Mouse (Mus musculus): Measurements from ENCODE around the gene Wdr18. TPM values are rescaled to one million over a fixed set of nuclear protein-coding genes. Genes with fewer than 3 reads are reported as not detected.
"Not testable (repeated sequence)": the region's sequence is repeated elsewhere in the genome, so short reads cannot be mapped to it uniquely, and the experiment has no call there.

Wdr18 gene
- polyA plus RNA-seq, 1 experiment = 63.2 TPM

GRCm38 (mm10) chr10:79958140-79958816 is 1.7 kb upstream of the Wdr18 start:
- Histone ChIP-seq H3K4me3 (ENCODE audit: insufficient read depth, low read length) (no peak overlapping the region), H3K4me1 (ENCODE audit: control insufficient read depth, insufficient read depth, low read length) (0 out of 2 replicates have a peak, but pooled peaks cover 2% of the 10 kb centered on the region), H3K27ac (ENCODE audit: insufficient read depth, low read length) (no peak overlapping the region)
- TF ChIP-seq POLR2A (IDR thresholded peaks at IDR 0.05; ENCODE audit: extremely low read depth, insufficient read depth, low read length) = no peak
- peak; percentile 90 for TF ChIP-seq CTCF (IDR thresholded peaks at IDR 0.05; ENCODE audit: extremely low read depth, insufficient read depth, low read length)

GRCm38 (mm10) chr10:79959412-79959811 is 540 bp upstream of the Wdr18 start:
- H3K4me1 ChIP-seq (ENCODE audit: control insufficient read depth, insufficient read depth, low read length); H3K4me3 ChIP-seq (ENCODE audit: insufficient read depth, low read length); H3K27ac ChIP-seq (ENCODE audit: insufficient read depth, low read length): not testable (repeated sequence)

GRCm38 (mm10) chr10:79960671-79961294 is 831 bp downstream of the Wdr18 start:
- H3K4me3 ChIP-seq (ENCODE audit: insufficient read depth, low read length) = peak overlapping the region; percentile 45
- TF ChIP-seq CTCF (IDR thresholded peaks at IDR 0.05; ENCODE audit: extremely low read depth, insufficient read depth, low read length) (no peak), POLR2A (IDR thresholded peaks at IDR 0.05; ENCODE audit: extremely low read depth, insufficient read depth, low read length) (no peak)
- 0 out of 2 replicates have a peak, but pooled peaks cover 2% of the 10 kb centered on the region for H3K4me1 ChIP-seq (ENCODE audit: control insufficient read depth, insufficient read depth, low read length)
- H3K27ac ChIP-seq (ENCODE audit: insufficient read depth, low read length) = no peak overlapping the region

GRCm38 (mm10) chr10:79964727-79965126 is 4.8 kb downstream of the Wdr18 start:
- Histone ChIP-seq H3K4me3 (ENCODE audit: insufficient read depth, low read length) (no peak overlapping the region), H3K27ac (ENCODE audit: insufficient read depth, low read length) (no peak overlapping the region), H3K4me1 (ENCODE audit: control insufficient read depth, insufficient read depth, low read length) (0 out of 2 replicates have a peak, but pooled peaks cover 2% of the 10 kb centered on the region)
- TF ChIP-seq CTCF (IDR thresholded peaks at IDR 0.05; ENCODE audit: extremely low read depth, insufficient read depth, low read length) (no peak), POLR2A (IDR thresholded peaks at IDR 0.05; ENCODE audit: extremely low read depth, insufficient read depth, low read length) (no peak)

GRCm38 (mm10) chr10:79965325-79965724 is 5.4 kb downstream of the Wdr18 start:
- no peak for TF ChIP-seq POLR2A (IDR thresholded peaks at IDR 0.05; ENCODE audit: extremely low read depth, insufficient read depth, low read length)
- TF ChIP-seq CTCF (IDR thresholded peaks at IDR 0.05; ENCODE audit: extremely low read depth, insufficient read depth, low read length) = no peak

GRCm38 (mm10) chr10:79966886-79967400 is 7.0 kb downstream of the Wdr18 start:
- no peak overlapping the region for H3K27ac ChIP-seq (ENCODE audit: insufficient read depth, low read length)

More at GRCm38 (mm10) chr10:79965325-79965724, 5.4 kb downstream of the Wdr18 start:
- Histone ChIP-seq H3K4me1 (ENCODE audit: control insufficient read depth, insufficient read depth, low read length) (0 out of 2 replicates have a peak, but pooled peaks cover 2% of the 10 kb centered on the region), H3K4me3 (ENCODE audit: insufficient read depth, low read length) (no peak overlapping the region), H3K27ac (ENCODE audit: insufficient read depth, low read length) (no peak overlapping the region)

GRCm38 (mm10) chr10:79968181-79968580 is 8.2 kb downstream of the Wdr18 start:
- H3K4me1 ChIP-seq (ENCODE audit: control insufficient read depth, insufficient read depth, low read length) = no peaks in the 10 kb centered on the region
- TF ChIP-seq POLR2A (IDR thresholded peaks at IDR 0.05; ENCODE audit: extremely low read depth, insufficient read depth, low read length) (no peak), CTCF (IDR thresholded peaks at IDR 0.05; ENCODE audit: extremely low read depth, insufficient read depth, low read length) (no peak)
- no peak overlapping the region for H3K27ac ChIP-seq (ENCODE audit: insufficient read depth, low read length)
- no peak overlapping the region for H3K4me3 ChIP-seq (ENCODE audit: insufficient read depth, low read length)

More at GRCm38 (mm10) chr10:79966886-79967400, 7.0 kb downstream of the Wdr18 start:
- H3K4me1 ChIP-seq (ENCODE audit: control insufficient read depth, insufficient read depth, low read length) = no peaks in the 10 kb centered on the region
- no peak for TF ChIP-seq CTCF (IDR thresholded peaks at IDR 0.05; ENCODE audit: extremely low read depth, insufficient read depth, low read length)
- TF ChIP-seq POLR2A (IDR thresholded peaks at IDR 0.05; ENCODE audit: extremely low read depth, insufficient read depth, low read length) = no peak
- H3K4me3 ChIP-seq (ENCODE audit: insufficient read depth, low read length) = no peak overlapping the region

- Histone ChIP-seq H3K4me1 (ENCODE audit: control insufficient read depth, insufficient read depth, low read length) (no peaks in the 10 kb centered on the region), H3K27ac (ENCODE audit: insufficient read depth, low read length) (no peak overlapping the region), H3K4me3 (ENCODE audit: insufficient read depth, low read length) (no peak overlapping the region)
- TF ChIP-seq POLR2A (IDR thresholded peaks at IDR 0.05; ENCODE audit: extremely low read depth, insufficient read depth, low read length) (no peak), CTCF (IDR thresholded peaks at IDR 0.05; ENCODE audit: extremely low read depth, insufficient read depth, low read length) (no peak)
Measured at GRCm38 (mm10) chr10:79969124-79969568, 9.2 kb downstream of the Wdr18 start.

GRCm38 (mm10) chr10:79970415-79971182 is 10.6 kb downstream of the Wdr18 start, which contains the start of gene Grin3b:
Gene Grin3b, plus strand, starts transcription at chr10:79970715.
- no peak for TF ChIP-seq POLR2A (IDR thresholded peaks at IDR 0.05; ENCODE audit: extremely low read depth, insufficient read depth, low read length)
- no peak for TF ChIP-seq CTCF (IDR thresholded peaks at IDR 0.05; ENCODE audit: extremely low read depth, insufficient read depth, low read length)
- H3K4me1 ChIP-seq (ENCODE audit: control insufficient read depth, insufficient read depth, low read length) = no peaks in the 10 kb centered on the region
- H3K27ac ChIP-seq (ENCODE audit: insufficient read depth, low read length) = no peak within 1 kb of the TSS
- no peak within 1 kb of the TSS for H3K4me3 ChIP-seq (ENCODE audit: insufficient read depth, low read length)

All from cortical plate, adult 2 months (tissue).